Mouse (Mus musculus) embryonic facial prominence, embryonic 14.5 days (tissue): Measurements from ENCODE around the gene Erlin1. TPM values are rescaled to one million over a fixed set of nuclear protein-coding genes. Genes with fewer than 3 reads are reported as not detected.

Experiments used
- ATAC-seq: fragments of 200-750 bp; cut with Nextera tagmentation; 2 replicates; pipeline ENCODE4 v1.8.0; 2017; ENCODE audit warnings: low read depth, moderate number of reproducible peaks, moderate TSS enrichment
- DNase-seq: peaks from one replicate; pipeline ENCODE4 v3.0.0-alpha.2; 2015; ENCODE audit warnings: low spot score
- H3K27ac ChIP-seq: fragments of 300-500 bp; sonication (generic); replicated peaks from 2 replicates; pipeline ENCODE4 v1.5.1; 2014; ENCODE audit warnings: low read depth, mild to moderate bottlenecking, low read length, moderate library complexity
- H3K27me3 ChIP-seq: fragments of 300-500 bp; sonication (generic); replicated peaks from 2 replicates; pipeline ENCODE4 v1.6.1; 2014; ENCODE audit warnings: low read length; ENCODE audit not compliant: control insufficient read depth, insufficient read depth
- H3K36me3 ChIP-seq: fragments of 300-500 bp; sonication (generic); 2 replicates; pipeline ENCODE4 v1.6.1; 2014; ENCODE audit warnings: low read length, mixed read lengths; ENCODE audit not compliant: control insufficient read depth, insufficient read depth
- H3K4me1 ChIP-seq: fragments of 300-500 bp; sonication (generic); 2 replicates; pipeline ENCODE4 v1.6.1; 2014; ENCODE audit warnings: antibody characterized with exemption, low read length; ENCODE audit not compliant: control insufficient read depth, insufficient read depth
- H3K4me2 ChIP-seq: fragments of 300-500 bp; sonication (generic); 2 replicates; pipeline ENCODE4 v1.6.1; 2014; ENCODE audit warnings: low read depth, mild to moderate bottlenecking, low read length, moderate library complexity, mixed read lengths
- H3K4me3 ChIP-seq: fragments of 300-500 bp; sonication (generic); 2 replicates; pipeline ENCODE4 v1.5.1; 2014; ENCODE audit warnings: low read depth, mild to moderate bottlenecking, low read length
- H3K9ac ChIP-seq: fragments of 300-500 bp; sonication (generic); 2 replicates; pipeline ENCODE4 v1.6.1; 2014; ENCODE audit warnings: low read depth, mild to moderate bottlenecking, low read length, moderate library complexity, mixed read lengths
- H3K9me3 ChIP-seq: fragments of 300-500 bp; sonication (generic); 2 replicates; pipeline ENCODE4 v1.6.1; 2016; ENCODE audit warnings: low read length; ENCODE audit not compliant: control insufficient read depth
- WGBS: fragments of 180-500 bp; shearing (Covaris S2); extraction: QIAGEN DNeasy Blood & Tissue Kit; methylation state at CpG from one replicate; pipeline ENCODE4 v1.1.7; 2014; 5-methylcytosine and 5-hydroxymethylcytosine counted together
- polyA plus RNA-seq: library from polyadenylated mRNA; unstranded; fragments of >200 nt; fragmentation: Nextera tagmentation; extraction: Ambion mirVana; gene quantifications from 2 replicates; pipeline ENCODE4 v1.2.1, GENCODE M21; 2014

Gene Erlin1
- polyA plus RNA-seq, 1 experiment from 2014 or later = 31.4 TPM

DNA sequence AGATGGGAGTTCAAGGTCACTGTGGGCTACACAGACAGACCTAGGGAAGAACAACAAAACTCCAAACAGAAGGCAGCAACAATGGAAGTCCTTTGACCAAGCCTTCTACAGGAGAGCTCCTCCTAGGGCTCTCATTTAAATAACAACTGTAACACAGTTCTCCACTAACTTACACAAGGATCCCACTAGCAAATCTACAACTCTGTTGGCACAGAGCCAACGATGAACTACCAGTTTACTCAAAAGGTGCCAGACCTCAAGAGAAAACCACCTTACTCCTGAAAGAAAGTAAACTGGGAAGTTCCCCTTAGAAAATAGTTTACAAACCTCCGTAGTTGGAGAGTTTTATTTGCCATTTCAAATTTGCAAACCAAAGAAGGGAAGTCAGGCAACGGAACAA, 20.3 kb downstream of the Erlin1 start:
- H3K4me2 ChIP-seq = no peak overlapping the region
- H3K36me3 ChIP-seq = peaks cover 39% of the 10 kb centered on the region
- no peaks in the 10 kb centered on the region for H3K9me3 ChIP-seq
- H3K27me3 ChIP-seq = no peaks in the 10 kb centered on the region
- ATAC-seq (no peak), DNase-seq (no peak)
- H3K9ac ChIP-seq = no peak overlapping the region
- no peaks in the 10 kb centered on the region for H3K4me1 ChIP-seq
- no peak overlapping the region for H3K27ac ChIP-seq
- 65% methylated on average over 3 of the region's 3 CpGs for WGBS
- H3K4me3 ChIP-seq = no peak overlapping the region

DNA sequence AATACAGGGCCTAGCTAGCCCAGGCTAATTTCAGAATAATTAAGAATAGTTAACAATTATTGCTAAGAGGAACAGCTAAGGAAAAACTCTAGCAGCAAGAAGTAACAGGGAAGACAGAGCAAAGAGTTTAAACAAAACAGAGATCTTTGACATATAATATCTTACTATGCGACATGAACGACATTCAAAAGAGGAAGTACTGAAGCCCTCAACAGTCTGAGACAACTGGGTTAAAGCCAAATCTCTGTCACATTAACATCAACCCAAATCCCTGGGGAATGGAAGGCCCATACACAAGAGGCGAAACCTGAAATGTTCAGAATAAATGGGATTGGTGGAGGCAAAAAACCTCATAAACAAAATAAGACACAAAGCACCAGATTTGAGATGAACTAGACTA, 23.7 kb downstream of the Erlin1 start:
- no peak for ATAC-seq
- H3K9me3 ChIP-seq = no peaks in the 10 kb centered on the region
- no peak for DNase-seq
- H3K36me3 ChIP-seq = peaks cover 32% of the 10 kb centered on the region
- no peaks in the 10 kb centered on the region for H3K4me1 ChIP-seq
- no peak overlapping the region for H3K9ac ChIP-seq
- no peak overlapping the region for H3K4me2 ChIP-seq
- no peak overlapping the region for H3K27ac ChIP-seq
- no peak overlapping the region for H3K4me3 ChIP-seq
- no peaks in the 10 kb centered on the region for H3K27me3 ChIP-seq
- WGBS = 78% methylated on average over 3 of the region's 3 CpGs

- Histone ChIP-seq H3K36me3 (peaks cover 58% of the 10 kb centered on the region), H3K9ac (no peak overlapping the region), H3K27me3 (no peaks in the 10 kb centered on the region), H3K4me2 (no peak overlapping the region), H3K9me3 (no peaks in the 10 kb centered on the region), H3K4me1 (no peaks in the 10 kb centered on the region), H3K27ac (no peak overlapping the region), H3K4me3 (no peak overlapping the region)
- DNase-seq = no peak
- WGBS = 78% methylated on average over 5 of the region's 5 CpGs
- no peak for ATAC-seq
Measured at GRCm38 (mm10) chr19:44042121-44042520, 27.5 kb downstream of the Erlin1 start.

GRCm38 (mm10) chr19:44033396-44033795, 36.2 kb downstream of the Erlin1 start:
- no peaks in the 10 kb centered on the region for H3K4me1 ChIP-seq
- no peak overlapping the region for H3K27ac ChIP-seq
- H3K9me3 ChIP-seq = no peaks in the 10 kb centered on the region
- 91% methylated on average over 5 of the region's 5 CpGs for WGBS
- DNase-seq (no peak), ATAC-seq (no peak)
- no peak overlapping the region for H3K4me2 ChIP-seq
- no peaks in the 10 kb centered on the region for H3K27me3 ChIP-seq
- H3K4me3 ChIP-seq = no peak overlapping the region
- H3K9ac ChIP-seq = no peak overlapping the region
- H3K36me3 ChIP-seq = peaks cover 43% of the 10 kb centered on the region

DNA sequence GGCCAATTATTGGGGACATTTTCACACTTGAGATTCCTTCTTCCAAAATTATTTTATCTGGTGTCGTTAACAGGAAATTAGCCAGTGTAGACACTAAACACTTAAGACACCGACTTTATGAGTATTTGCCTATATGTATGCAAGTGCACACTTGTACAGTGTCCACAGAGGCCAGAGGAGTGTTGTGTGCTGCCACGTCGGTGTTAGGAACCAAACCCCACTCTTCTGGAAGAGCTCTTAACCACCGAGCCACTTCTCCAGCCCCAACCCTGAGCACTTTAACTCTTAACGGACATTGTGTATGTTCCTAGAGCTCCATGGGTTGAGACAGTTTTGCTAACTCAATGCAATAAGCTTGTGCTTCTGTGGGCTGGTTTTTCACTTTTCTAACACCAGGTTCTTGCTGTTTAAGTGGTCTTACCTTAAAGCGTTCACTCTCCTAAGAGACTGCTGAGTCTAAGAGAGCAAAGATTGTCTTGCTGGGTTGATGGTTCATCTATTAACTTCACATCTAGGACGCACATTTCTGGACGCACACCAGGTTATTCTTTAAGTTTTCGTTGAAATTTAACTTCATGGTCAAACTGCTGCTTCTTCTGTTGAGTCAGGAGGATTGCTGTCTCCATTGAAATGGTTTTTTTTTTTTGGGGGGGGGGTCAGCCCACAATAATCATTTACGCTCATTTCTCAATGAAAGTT, 37.4 kb downstream of the Erlin1 start:
- 92% methylated on average over 11 of the region's 11 CpGs for WGBS
- H3K27ac ChIP-seq = no peak overlapping the region
- H3K36me3 ChIP-seq = peaks cover 31% of the 10 kb centered on the region
- no peaks in the 10 kb centered on the region for H3K4me1 ChIP-seq
- no peak for DNase-seq
- H3K4me3 ChIP-seq = no peak overlapping the region
- H3K9ac ChIP-seq = no peak overlapping the region
- no peaks in the 10 kb centered on the region for H3K9me3 ChIP-seq
- no peak overlapping the region for H3K4me2 ChIP-seq
- no peak for ATAC-seq
- H3K27me3 ChIP-seq = no peaks in the 10 kb centered on the region

DNA sequence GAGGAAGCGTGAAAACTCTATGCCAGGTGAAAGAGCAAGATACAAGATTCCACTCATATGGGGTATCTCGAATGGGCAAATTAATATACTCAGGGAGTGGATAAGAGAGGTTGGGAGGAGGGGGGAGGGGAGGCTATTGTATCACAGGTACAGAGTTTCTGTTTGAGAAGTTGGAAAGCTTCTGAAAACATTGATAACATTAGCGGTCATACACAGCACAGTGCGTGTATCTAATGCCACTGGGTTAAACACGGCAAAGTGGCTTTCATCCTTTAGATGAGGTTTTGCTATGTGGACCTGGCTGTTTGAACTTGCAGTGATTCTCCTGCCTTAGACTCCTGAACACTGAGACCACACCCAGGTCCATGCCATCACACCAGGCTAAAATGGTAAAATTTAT, 39.6 kb downstream of the Erlin1 start:
- Histone ChIP-seq H3K36me3 (peaks cover 12% of the 10 kb centered on the region; the same call in 1 of the 2 replicates), H3K4me3 (no peak overlapping the region), H3K27me3 (no peaks in the 10 kb centered on the region), H3K9me3 (no peaks in the 10 kb centered on the region), H3K9ac (no peak overlapping the region), H3K4me1 (no peaks in the 10 kb centered on the region), H3K4me2 (no peak overlapping the region), H3K27ac (no peak overlapping the region)
- ATAC-seq (no peak), DNase-seq (no peak)
- 92% methylated on average over 5 of the region's 5 CpGs for WGBS

- Histone ChIP-seq H3K27me3 (no peaks in the 10 kb centered on the region), H3K4me2 (no peak within 1 kb of the TSS), H3K4me1 (no peaks in the 10 kb centered on the region), H3K9me3 (no peaks in the 10 kb centered on the region), H3K4me3 (no peak within 1 kb of the TSS), H3K9ac (no peak within 1 kb of the TSS), H3K36me3 (peaks cover 5% of the 10 kb centered on the region; the same call in 1 of the 2 replicates), H3K27ac (no peak within 1 kb of the TSS)
- 83% methylated on average over 6 of the region's 8 CpGs for WGBS
- DNase-seq (no peak), ATAC-seq (no peak)
Measured at GRCm38 (mm10) chr19:44028972-44029371, 40.6 kb downstream of the Erlin1 start, which contains the start of gene Cyp2c23. Gene Cyp2c23 (minus strand): TSS chr19:44029208.

GRCm38 (mm10) chr19:44026956-44027530, 42.5 kb downstream of the Erlin1 start:
- 58% methylated on average over 8 of the region's 8 CpGs for WGBS
- no peak overlapping the region for H3K4me3 ChIP-seq
- no peak for DNase-seq

More at GRCm38 (mm10) chr19:44026956-44027530, 42.5 kb downstream of the Erlin1 start:
- Histone ChIP-seq H3K27me3 (no peaks in the 10 kb centered on the region), H3K4me2 (no peak overlapping the region), H3K9me3 (no peaks in the 10 kb centered on the region), H3K4me1 (no peaks in the 10 kb centered on the region), H3K27ac (no peak overlapping the region), H3K9ac (no peak overlapping the region), H3K36me3 (no peaks in the 10 kb centered on the region)
- no peak for ATAC-seq
